Mouse (Mus musculus) layer of hippocampus, adult 6 months (tissue): ENCODE data around the gene Rhox4a2. TPM values are rescaled to one million over a fixed set of nuclear protein-coding genes. Genes with fewer than 3 reads are reported as not detected.

Experiments used
- long read RNA-seq, 2 experiments: library from polyadenylated mRNA; unstranded; transcript quantifications; one replicate each; pipeline ENCODE4 v2.0.0; 2019 to 2020
- polyA plus RNA-seq: library from polyadenylated mRNA; unstranded; fragments of <200 nt; fragmentation: Nextera tagmentation; gene quantifications from 2 replicates; pipeline ENCODE4 v1.2.3, GENCODE M21; 2021

The Rhox4a2 gene
- not detected in 2 replicates for polyA plus RNA-seq
- long read RNA-seq, experiment 1, result 0 reads
- long read RNA-seq, experiment 2, partial matches to known transcripts, result 0 of 1 reads
- long read RNA-seq, experiment 2, other reads (novel, unspliced or antisense), result 0 of 1 reads

GRCm38 (mm10) chrX:37390548-37390947 lies at the start of gene Rhox4a2:
Gene Rhox4a2 (plus strand): TSS chrX:37390848.

GRCm38 (mm10) chrX:37379728-37380127 lies 10.9 kb upstream of the Rhox4a2 start, which contains the start of gene Rhox3a2:
Gene Rhox3a2 (plus strand): TSS chrX:37380028.

GRCm38 (mm10) chrX:37411767-37412166 lies 21.1 kb downstream of the Rhox4a2 start, which contains the start of gene Rhox2b:
Gene Rhox2b (plus strand): TSS chrX:37412067.

GRCm38 (mm10) chrX:37432194-37432593 lies 41.5 kb downstream of the Rhox4a2 start, which contains the start of gene Rhox4b:
Gene Rhox4b (plus strand): TSS chrX:37432494.

Other genes with a start within 250 kb of the Rhox4a2 start
- 0.26 and 0.53 TPM in 2 replicates for gene Akap14, start 222.0 kb upstream of the Rhox4a2 start, polyA plus RNA-seq
- 1,377 and 1,764 TPM in 2 replicates for gene Ndufa1, start 199.7 kb upstream of the Rhox4a2 start, polyA plus RNA-seq
- gene Rnf113a1, start 199.6 kb upstream of the Rhox4a2 start, polyA plus RNA-seq, result 13.3 and 15.8 TPM in 2 replicates
- not detected in 2 replicates for gene Gm9, start 179.8 kb upstream of the Rhox4a2 start, polyA plus RNA-seq
- gene Rhox1, start 168.6 kb upstream of the Rhox4a2 start, polyA plus RNA-seq, result not detected in 2 replicates
- gene Rhox2a, start 145.9 kb upstream of the Rhox4a2 start, polyA plus RNA-seq, result not detected in 2 replicates
- not detected in 2 replicates for gene Rhox3a, start 140.9 kb upstream of the Rhox4a2 start, polyA plus RNA-seq
- gene Rhox4a, start 125.5 kb upstream of the Rhox4a2 start, polyA plus RNA-seq, result not detected in 2 replicates
- not detected in 2 replicates for gene Rhox3a2, start 10.8 kb upstream of the Rhox4a2 start, polyA plus RNA-seq
- gene Rhox2b, start 21.2 kb downstream of the Rhox4a2 start, polyA plus RNA-seq, result not detected in 2 replicates
- gene Rhox4b, start 41.6 kb downstream of the Rhox4a2 start, polyA plus RNA-seq, result not detected in 2 replicates
- not detected in 2 replicates for gene Rhox2c, start 62.8 kb downstream of the Rhox4a2 start, polyA plus RNA-seq
- gene Rhox3c, start 67.7 kb downstream of the Rhox4a2 start, polyA plus RNA-seq, result not detected in 2 replicates
- not detected in 2 replicates for gene Rhox4c, start 89.5 kb downstream of the Rhox4a2 start, polyA plus RNA-seq
- gene Rhox2d, start 102.6 kb downstream of the Rhox4a2 start, polyA plus RNA-seq, result not detected in 2 replicates
- not detected in 2 replicates for gene Rhox4d, start 123.5 kb downstream of the Rhox4a2 start, polyA plus RNA-seq
- not detected in 2 replicates for gene Rhox2e, start 139.6 kb downstream of the Rhox4a2 start, polyA plus RNA-seq
- not detected in 2 replicates for gene Rhox3e, start 151.2 kb downstream of the Rhox4a2 start, polyA plus RNA-seq
- not detected in 2 replicates for gene Rhox4e, start 166.6 kb downstream of the Rhox4a2 start, polyA plus RNA-seq
- not detected in 2 replicates for gene Rhox2f, start 180.6 kb downstream of the Rhox4a2 start, polyA plus RNA-seq
- not detected in 2 replicates for gene Rhox3f, start 190.1 kb downstream of the Rhox4a2 start, polyA plus RNA-seq
- not detected in 2 replicates for gene Rhox4f, start 216.9 kb downstream of the Rhox4a2 start, polyA plus RNA-seq
- gene Rhox3g, start 237.8 kb downstream of the Rhox4a2 start, polyA plus RNA-seq, result not detected in 2 replicates